Mouse (Mus musculus): Measurements from ENCODE around the gene Gm20388. TPM values are rescaled to one million over a fixed set of nuclear protein-coding genes. Genes with fewer than 3 reads are reported as not detected.

The Gm20388 gene
- total and polyA plus RNA-seq, 2 experiments from 2014 or later = 51.3 TPM; not detected in 1

DNA sequence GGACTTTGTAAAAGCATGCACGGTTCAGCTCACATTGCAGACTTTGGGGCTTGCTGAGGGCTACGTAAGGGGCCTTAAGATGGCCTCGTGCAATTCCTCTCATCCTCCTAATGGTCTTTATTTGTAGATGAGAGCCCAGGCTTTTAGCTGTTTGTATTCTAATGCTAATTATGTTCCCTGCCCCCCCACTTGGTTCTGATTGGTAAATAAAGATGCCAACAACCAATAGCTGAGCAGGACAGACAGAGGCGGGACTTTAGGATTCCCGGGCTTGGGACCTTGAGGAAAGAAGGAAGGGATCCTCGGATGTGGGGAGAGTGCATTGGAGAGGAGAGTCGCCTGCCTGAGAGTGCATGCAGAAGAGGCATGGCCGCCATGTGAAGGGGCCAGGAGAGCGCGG is 3849.3 kb downstream of the Gm20388 start:
- TF ChIP-seq CTCF (IDR thresholded peaks at IDR 0.05; ENCODE audit: low read depth) = no peak
- Histone ChIP-seq H3K36me3 (ENCODE audit: insufficient read depth) (no peaks in the 10 kb centered on the region), H3K4me3 (ENCODE audit: low read depth, low read length) (no peak overlapping the region), H3K4me2 (ENCODE audit: low read depth) (peak overlapping the region; percentile 38), H3K4me1 (ENCODE audit: insufficient read depth) (no peaks in the 10 kb centered on the region), H3K9me3 (ENCODE audit: low read length) (no peaks in the 10 kb centered on the region), H3K9ac (no peak overlapping the region), H3K27ac (ENCODE audit: low read depth, low read length) (no peak overlapping the region), H3K27me3 (ENCODE audit: insufficient read depth, low read length) (no peaks in the 10 kb centered on the region)
- DNase-seq (peak; percentile 74), ATAC-seq (peak; percentile 82; the same call in 1 of the 2 replicates)
- WGBS = 4% methylated on average over 10 of the region's 10 CpGs

DNA sequence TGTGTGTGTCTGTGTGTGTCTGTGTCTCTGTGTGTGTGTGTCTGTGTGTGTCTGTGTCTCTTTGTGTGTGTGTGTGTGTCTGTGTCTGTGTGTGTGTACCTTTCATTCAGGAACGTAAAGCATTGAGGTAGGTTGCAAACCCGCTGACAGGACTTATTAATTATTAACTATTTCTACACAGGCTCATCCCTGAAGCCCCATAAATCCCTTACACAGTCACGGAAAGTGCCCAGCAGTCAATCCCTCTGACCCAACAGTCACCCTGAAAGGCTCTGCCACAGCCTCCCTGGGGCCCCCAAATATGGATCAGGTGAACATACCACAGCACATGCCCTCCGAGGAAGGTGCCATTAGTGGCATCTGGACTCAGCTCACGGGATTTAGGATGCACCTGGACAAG is 3849.9 kb downstream of the Gm20388 start:
- ATAC-seq (no peak), DNase-seq (no peak)
- Histone ChIP-seq H3K36me3 (ENCODE audit: insufficient read depth) (no peaks in the 10 kb centered on the region), H3K9me3 (ENCODE audit: low read length) (no peaks in the 10 kb centered on the region), H3K27ac (ENCODE audit: low read depth, low read length) (no peak overlapping the region), H3K9ac (no peak overlapping the region), H3K4me3 (ENCODE audit: low read depth, low read length) (no peak overlapping the region), H3K27me3 (ENCODE audit: insufficient read depth, low read length) (no peaks in the 10 kb centered on the region), H3K4me2 (ENCODE audit: low read depth) (no peak overlapping the region), H3K4me1 (ENCODE audit: insufficient read depth) (no peaks in the 10 kb centered on the region)
- WGBS = 55% methylated on average over 5 of the region's 5 CpGs
- no peak for TF ChIP-seq CTCF (IDR thresholded peaks at IDR 0.05; ENCODE audit: low read depth)

DNA sequence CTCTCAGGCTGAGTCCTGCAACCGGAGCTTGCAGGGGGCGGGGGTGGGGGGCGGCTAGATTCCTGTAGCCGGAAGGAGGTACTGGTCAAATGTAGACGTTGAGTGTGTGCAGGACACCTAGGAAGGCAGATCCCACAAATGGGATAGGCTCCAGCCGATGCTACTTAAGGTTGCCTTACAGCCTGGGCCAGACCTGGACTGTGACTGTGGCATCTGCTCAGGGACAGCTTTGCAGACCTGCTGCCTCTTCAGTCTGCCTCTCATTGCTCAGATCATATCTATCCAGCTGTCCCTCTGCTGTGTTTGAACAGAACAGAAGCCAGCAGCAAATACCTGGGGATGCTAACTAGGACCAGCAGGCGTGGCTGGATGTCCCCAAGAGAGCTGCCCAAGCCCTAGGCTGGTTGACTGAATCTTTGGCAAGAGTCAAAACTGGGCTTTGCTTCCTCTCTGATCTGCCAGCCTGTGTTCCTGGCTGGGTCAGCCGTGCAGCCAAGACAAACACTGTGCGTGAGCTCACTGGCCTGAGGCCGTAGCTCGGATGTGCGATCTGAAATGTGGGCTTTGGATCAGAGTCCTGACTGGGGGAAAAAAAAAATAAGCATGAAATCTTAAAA is 3850.7 kb downstream of the Gm20388 start:
- no peak overlapping the region for H3K27ac ChIP-seq (ENCODE audit: low read depth, low read length)
- no peak overlapping the region for H3K4me2 ChIP-seq (ENCODE audit: low read depth)
- no peaks in the 10 kb centered on the region for H3K4me1 ChIP-seq (ENCODE audit: insufficient read depth)
- H3K27me3 ChIP-seq (ENCODE audit: insufficient read depth, low read length) = no peaks in the 10 kb centered on the region
- no peaks in the 10 kb centered on the region for H3K9me3 ChIP-seq (ENCODE audit: low read length)
- DNase-seq = no peak
- WGBS = 57% methylated on average over 12 of the region's 12 CpGs
- H3K9ac ChIP-seq = no peak overlapping the region
- ATAC-seq = no peak
- TF ChIP-seq CTCF (IDR thresholded peaks at IDR 0.05; ENCODE audit: low read depth) = no peak
- H3K4me3 ChIP-seq (ENCODE audit: low read depth, low read length) = no peak overlapping the region
- no peaks in the 10 kb centered on the region for H3K36me3 ChIP-seq (ENCODE audit: insufficient read depth)

DNA sequence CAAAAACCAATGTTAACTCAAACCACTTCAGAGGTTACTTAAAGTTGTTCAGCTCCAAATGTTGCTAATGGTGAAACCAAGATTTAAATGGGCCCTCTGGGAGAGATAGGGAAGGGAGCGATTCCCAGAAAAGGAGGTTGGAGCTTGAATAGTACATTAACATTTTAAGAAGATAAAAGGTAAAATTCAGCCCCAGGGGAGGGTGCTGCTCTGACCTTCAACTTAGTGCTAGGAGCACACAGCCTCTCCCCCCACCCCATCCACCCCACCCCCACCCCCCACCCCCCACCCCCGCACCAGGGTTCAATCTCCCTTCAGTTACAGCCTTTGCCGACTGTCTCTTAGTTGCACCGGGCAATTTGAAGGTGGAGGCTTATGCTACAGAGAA is 3851.2 kb downstream of the Gm20388 start:
- H3K4me3 ChIP-seq (ENCODE audit: low read depth, low read length) = no peak overlapping the region
- no peaks in the 10 kb centered on the region for H3K27me3 ChIP-seq (ENCODE audit: insufficient read depth, low read length)
- no peak overlapping the region for H3K4me2 ChIP-seq (ENCODE audit: low read depth)
- no peaks in the 10 kb centered on the region for H3K36me3 ChIP-seq (ENCODE audit: insufficient read depth)
- H3K9ac ChIP-seq = no peak overlapping the region
- ATAC-seq = no peak
- H3K27ac ChIP-seq (ENCODE audit: low read depth, low read length) = no peak overlapping the region
- H3K9me3 ChIP-seq (ENCODE audit: low read length) = no peaks in the 10 kb centered on the region
- no peak for TF ChIP-seq CTCF (IDR thresholded peaks at IDR 0.05; ENCODE audit: low read depth)
- no peaks in the 10 kb centered on the region for H3K4me1 ChIP-seq (ENCODE audit: insufficient read depth)
- DNase-seq = no peak
- 44% methylated on average over 4 of the region's 4 CpGs for whole genome bisulfite sequencing

DNA sequence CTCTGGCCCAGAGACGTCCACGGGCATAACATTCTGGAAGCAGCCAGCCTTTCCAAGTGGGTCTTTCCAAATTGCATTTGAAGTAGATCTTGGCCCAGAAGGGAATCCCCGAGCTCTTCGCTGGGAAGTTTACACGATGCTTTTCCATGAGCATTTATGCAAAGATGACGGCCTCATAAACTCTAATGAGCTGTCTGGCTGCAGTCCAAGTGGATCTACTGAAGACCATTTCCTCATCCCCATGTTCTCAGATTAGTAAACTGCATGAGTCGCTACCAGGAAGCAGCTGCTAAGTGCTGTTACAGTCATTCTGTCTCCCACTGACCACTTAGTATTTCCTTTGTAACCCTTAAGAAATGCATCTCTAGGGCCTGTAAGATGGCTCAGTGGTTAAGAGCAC is 3852.7 kb downstream of the Gm20388 start:
- Histone ChIP-seq H3K4me1 (ENCODE audit: insufficient read depth) (no peaks in the 10 kb centered on the region), H3K4me3 (ENCODE audit: low read depth, low read length) (no peak overlapping the region), H3K9ac (no peak overlapping the region), H3K9me3 (ENCODE audit: low read length) (no peaks in the 10 kb centered on the region), H3K36me3 (ENCODE audit: insufficient read depth) (no peaks in the 10 kb centered on the region), H3K27ac (ENCODE audit: low read depth, low read length) (no peak overlapping the region), H3K4me2 (ENCODE audit: low read depth) (no peak overlapping the region), H3K27me3 (ENCODE audit: insufficient read depth, low read length) (no peaks in the 10 kb centered on the region)
- TF ChIP-seq CTCF (IDR thresholded peaks at IDR 0.05; ENCODE audit: low read depth) = no peak
- no peak for DNase-seq
- ATAC-seq = no peak
- WGBS = 45% methylated on average over 7 of the region's 7 CpGs

DNA sequence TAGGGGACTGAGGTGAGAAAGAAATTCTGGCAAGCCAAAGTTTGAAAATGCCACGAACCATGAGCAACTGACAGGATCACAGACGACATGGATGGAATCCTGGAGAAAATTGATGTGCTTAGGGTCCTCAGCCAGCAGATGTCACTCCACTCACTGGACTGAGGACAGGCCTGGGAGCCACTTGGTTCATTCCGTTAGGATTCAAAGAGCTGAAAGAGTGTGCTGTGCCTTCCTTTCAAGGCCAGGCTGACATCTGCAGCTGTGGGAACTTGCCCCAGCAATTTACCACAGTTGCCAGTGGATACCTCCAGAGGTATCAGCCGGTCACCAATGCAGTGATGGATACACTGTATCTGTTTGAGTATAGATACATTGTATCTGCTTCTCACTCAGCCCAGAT is 3854.0 kb downstream of the Gm20388 start:
- 36% methylated on average over 4 of the region's 4 CpGs for WGBS
- Histone ChIP-seq H3K9me3 (ENCODE audit: low read length) (no peaks in the 10 kb centered on the region), H3K4me1 (ENCODE audit: insufficient read depth) (no peaks in the 10 kb centered on the region), H3K9ac (no peak overlapping the region), H3K27me3 (ENCODE audit: insufficient read depth, low read length) (no peaks in the 10 kb centered on the region), H3K27ac (ENCODE audit: low read depth, low read length) (no peak overlapping the region), H3K4me3 (ENCODE audit: low read depth, low read length) (no peak overlapping the region), H3K36me3 (ENCODE audit: insufficient read depth) (no peaks in the 10 kb centered on the region), H3K4me2 (ENCODE audit: low read depth) (no peak overlapping the region)
- TF ChIP-seq CTCF (IDR thresholded peaks at IDR 0.05; ENCODE audit: low read depth) = peak; percentile 49
- DNase-seq (no peak), ATAC-seq (no peak)

DNA sequence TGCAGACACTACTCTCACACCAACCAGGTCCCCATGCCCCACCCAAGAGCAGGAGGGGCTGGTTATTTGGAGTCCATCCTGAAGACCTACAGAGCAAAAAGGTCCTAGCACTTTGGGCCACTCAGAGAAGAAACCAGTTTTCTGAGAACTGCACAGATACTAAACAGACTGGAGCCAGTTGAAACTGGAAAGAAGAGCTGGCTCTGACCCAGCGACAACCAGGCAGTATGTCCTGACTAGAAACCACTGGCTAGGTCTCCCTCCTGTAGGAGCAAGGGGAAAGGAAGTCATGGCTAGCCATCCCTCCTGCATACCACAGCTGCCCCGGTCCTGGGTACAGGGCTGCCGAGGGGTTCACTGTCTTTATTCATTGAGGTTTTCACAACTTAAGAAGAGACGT is 3855.9 kb downstream of the Gm20388 start:
- H3K36me3 ChIP-seq (ENCODE audit: insufficient read depth) = no peaks in the 10 kb centered on the region
- no peak for ATAC-seq
- H3K4me1 ChIP-seq (ENCODE audit: insufficient read depth) = no peaks in the 10 kb centered on the region
- no peak overlapping the region for H3K4me3 ChIP-seq (ENCODE audit: low read depth, low read length)
- WGBS = 81% methylated on average over 4 of the region's 4 CpGs
- no peak overlapping the region for H3K4me2 ChIP-seq (ENCODE audit: low read depth)
- TF ChIP-seq CTCF (IDR thresholded peaks at IDR 0.05; ENCODE audit: low read depth) = no peak
- H3K27ac ChIP-seq (ENCODE audit: low read depth, low read length) = no peak overlapping the region
- no peak for DNase-seq
- no peak overlapping the region for H3K9ac ChIP-seq
- H3K9me3 ChIP-seq (ENCODE audit: low read length) = no peaks in the 10 kb centered on the region
- no peaks in the 10 kb centered on the region for H3K27me3 ChIP-seq (ENCODE audit: insufficient read depth, low read length)

Measured in forebrain, postnatal 0 days (tissue).